Mouse (Mus musculus): ENCODE measurements around the gene Cpne4.

GRCm38 (mm10) chr9:104594550-104594949 is 47.5 kb downstream of the Cpne4 start:
- TF ChIP-seq CTCF (IDR thresholded peaks at IDR 0.05; ENCODE audit: low read depth, low read length) (no peak), GATA1 (IDR thresholded peaks at IDR 0.05; ENCODE audit: borderline replicate concordance, low read length) (no peak), TAL1 (conservative IDR thresholded peaks at IDR 0.05; ENCODE audit: low read depth, low read length) (no peak)
